Mouse (Mus musculus) bone marrow macrophage, adult 2 months (primary cell): ENCODE results near the gene Cd83.

ENCODE experiments used
- CTCF ChIP-seq: IDR thresholded peaks from 2 replicates; pipeline ENCODE4 v1.5.1; 2012; ENCODE audit warnings: low read depth, mild to moderate bottlenecking, low read length, moderate library complexity
- POLR2A ChIP-seq: IDR thresholded peaks from 2 replicates; pipeline ENCODE4 v1.6.1; 2012; ENCODE audit warnings: mild to moderate bottlenecking, low read depth, low read length, borderline replicate concordance

- TF ChIP-seq CTCF (no peak), POLR2A (no peak)
Observed at GRCm38 (mm10) chr13:43775427-43775733, 9.2 kb upstream of the Cd83 start.
